Mouse (Mus musculus) stomach, embryonic 16.5 days (tissue): Measurements from ENCODE around the gene Slc25a39. TPM values are rescaled to one million over a fixed set of nuclear protein-coding genes. Genes with fewer than 3 reads are reported as not detected.
A peak's percentile ranks its signal among the peaks of the same experiment; 100 is the strongest.

Source experiments
- ATAC-seq: fragments of 200-750 bp; cut with Nextera tagmentation; 2 replicates; pipeline ENCODE4 v1.8.0; 2017; ENCODE audit warnings: moderate number of reproducible peaks, moderate TSS enrichment; ENCODE audit not compliant: insufficient read depth, low FRiP score
- H3K27ac ChIP-seq: fragments of 300-500 bp; sonication (generic); 2 replicates; pipeline ENCODE4 v1.5.1; 2014; ENCODE audit warnings: low read length
- H3K27me3 ChIP-seq: fragments of 300-500 bp; sonication (generic); 2 replicates; pipeline ENCODE4 v1.6.1; 2014; ENCODE audit warnings: low read length, control low read depth, mixed read lengths; ENCODE audit not compliant: control insufficient read depth, insufficient read depth
- H3K36me3 ChIP-seq: fragments of 300-500 bp; sonication (generic); 2 replicates; pipeline ENCODE4 v1.6.1; 2014; ENCODE audit warnings: low read length; ENCODE audit not compliant: control insufficient read depth, insufficient read depth
- H3K4me1 ChIP-seq: fragments of 300-500 bp; sonication (generic); 2 replicates; pipeline ENCODE4 v1.6.1; 2014; ENCODE audit warnings: low read length, control low read depth, mixed read lengths; ENCODE audit not compliant: control insufficient read depth, insufficient read depth
- H3K4me2 ChIP-seq: fragments of 300-500 bp; sonication (generic); 2 replicates; pipeline ENCODE4 v1.6.1; 2014; ENCODE audit warnings: low read depth, low read length, mixed read lengths
- H3K4me3 ChIP-seq: fragments of 300-500 bp; sonication (generic); replicated peaks from 2 replicates; pipeline ENCODE4 v1.5.1; 2014; ENCODE audit warnings: mild to moderate bottlenecking, low read length
- H3K9ac ChIP-seq: fragments of 300-500 bp; sonication (generic); 2 replicates; pipeline ENCODE4 v1.6.1; 2014; ENCODE audit warnings: low read length
- H3K9me3 ChIP-seq: fragments of 300-500 bp; sonication (generic); replicated peaks from 2 replicates; pipeline ENCODE4 v1.6.1; 2016; ENCODE audit warnings: low read length, control low read depth; ENCODE audit not compliant: control insufficient read depth
- WGBS: fragments of 180-500 bp; shearing (Covaris S2); extraction: QIAGEN DNeasy Blood & Tissue Kit; methylation state at CpG from one replicate; pipeline ENCODE4 v1.1.7; 2014; 5-methylcytosine and 5-hydroxymethylcytosine counted together
- polyA plus RNA-seq: library from polyadenylated mRNA; unstranded; fragments of >200 nt; fragmentation: Nextera tagmentation; extraction: Ambion mirVana; gene quantifications from 2 replicates; pipeline ENCODE4 v1.2.1, GENCODE M21; 2015

Slc25a39 gene
- 239 and 243 TPM in 2 replicates for polyA plus RNA-seq

DNA sequence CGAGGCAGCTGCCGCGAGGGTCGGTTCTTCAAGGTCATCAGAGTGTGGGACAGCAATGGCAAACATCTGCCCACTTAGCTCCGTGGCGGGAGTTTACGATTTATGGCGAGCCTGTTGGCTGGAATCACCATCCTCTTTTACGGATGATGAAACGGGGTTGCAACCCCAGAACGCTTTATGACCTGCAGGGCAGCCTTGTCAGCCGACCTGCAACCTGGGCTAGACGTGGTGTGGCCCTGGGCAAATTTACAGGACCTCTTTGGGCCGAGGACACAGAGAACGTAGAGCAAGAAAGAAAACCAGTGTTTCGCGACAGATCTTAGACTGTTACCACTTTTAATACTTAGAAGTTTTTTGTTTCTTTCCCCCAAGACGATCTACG lies at the start of gene Slc25a39:
Gene Slc25a39, minus strand, starts transcription at position 113 of the 382 bp plus-strand sequence.
- peak within 1 kb of the TSS; percentile 93 for H3K4me3 ChIP-seq
- no peaks in the 10 kb centered on the region for H3K9me3 ChIP-seq
- under 1% methylated on average over 19 of the region's 19 CpGs for WGBS
- H3K9ac ChIP-seq, result peak within 1 kb of the TSS; percentile 90
- H3K4me2 ChIP-seq, result peak within 1 kb of the TSS; percentile 86
- ATAC-seq, result no peak
- H3K27me3 ChIP-seq, result no peaks in the 10 kb centered on the region
- peaks cover 10% of the 10 kb centered on the region for H3K36me3 ChIP-seq
- H3K27ac ChIP-seq, result peak within 1 kb of the TSS; percentile 90
- H3K4me1 ChIP-seq, result peaks cover 29% of the 10 kb centered on the region

DNA sequence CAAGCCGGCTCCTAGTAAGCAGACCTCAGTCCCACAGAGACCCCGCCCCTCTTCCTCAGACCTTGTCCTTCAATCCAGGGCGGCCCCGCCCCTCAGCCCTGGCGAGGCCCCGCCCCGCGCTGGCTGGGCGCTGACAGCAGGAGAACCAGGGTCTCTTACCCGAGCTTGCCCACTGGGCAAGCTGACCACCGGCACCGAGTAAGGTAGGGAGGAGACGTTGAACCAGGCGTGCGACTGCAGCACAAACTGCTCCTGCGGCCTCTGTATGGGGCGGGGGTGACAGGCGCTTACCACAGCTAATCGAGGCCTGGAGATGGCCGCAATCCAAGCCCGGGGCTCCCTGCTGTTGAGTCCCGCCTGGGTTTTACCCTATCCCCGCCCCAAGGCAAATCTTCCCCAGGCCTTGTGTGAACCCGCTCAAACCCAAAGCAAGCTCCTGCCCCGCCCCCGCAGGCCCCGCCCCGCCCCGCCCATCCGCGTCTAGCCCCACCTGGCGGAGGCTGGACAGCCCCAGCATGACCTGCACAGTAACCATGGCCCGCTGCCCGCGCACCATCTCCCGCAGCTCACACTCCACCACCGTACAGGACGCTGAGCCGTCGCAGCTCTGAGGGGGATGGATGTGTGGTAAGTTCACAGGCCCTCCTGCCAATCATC lies 48.1 kb upstream of the Slc25a39 start:
- peak overlapping the region; percentile 84 for H3K27ac ChIP-seq
- ATAC-seq, result peak; percentile 89
- under 1% methylated on average over 37 of the region's 40 CpGs for WGBS

DNA sequence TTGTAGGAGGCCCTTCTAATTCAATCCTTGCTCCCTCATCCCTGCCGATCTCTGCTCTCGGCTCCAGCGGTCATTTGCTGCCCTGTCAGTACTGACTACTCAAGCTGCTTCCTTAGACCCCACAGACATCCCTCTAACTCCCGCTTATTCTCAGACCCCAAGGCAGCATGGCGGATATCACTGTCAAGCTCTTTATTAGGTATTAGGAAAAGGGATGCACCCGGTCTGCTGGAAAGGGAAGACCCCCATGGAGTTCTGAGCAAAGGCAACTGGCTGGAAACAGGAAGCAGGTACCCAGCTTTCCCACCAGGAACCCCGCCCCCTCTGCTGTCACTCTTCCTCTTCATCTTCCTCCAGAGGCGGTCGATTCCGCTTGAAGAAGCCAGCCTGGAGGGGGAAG lies 45.4 kb upstream of the Slc25a39 start:
- no peak overlapping the region for H3K4me2 ChIP-seq
- 30% methylated on average over 10 of the region's 10 CpGs for WGBS
- no peaks in the 10 kb centered on the region for H3K36me3 ChIP-seq
- H3K9ac ChIP-seq, result no peak overlapping the region
- no peak overlapping the region for H3K27ac ChIP-seq
- no peaks in the 10 kb centered on the region for H3K9me3 ChIP-seq
- peaks cover 29% of the 10 kb centered on the region for H3K4me1 ChIP-seq
- no peak for ATAC-seq
- H3K4me3 ChIP-seq, result no peak overlapping the region
- H3K27me3 ChIP-seq, result no peaks in the 10 kb centered on the region

More for the DNA sequence above, 48.1 kb upstream of the Slc25a39 start:
- peak overlapping the region; percentile 62 for H3K4me3 ChIP-seq
- H3K4me1 ChIP-seq, result peaks cover 16% of the 10 kb centered on the region
- peak overlapping the region; percentile 79 for H3K9ac ChIP-seq
- no peaks in the 10 kb centered on the region for H3K36me3 ChIP-seq
- no peaks in the 10 kb centered on the region for H3K27me3 ChIP-seq
- H3K4me2 ChIP-seq, result peak overlapping the region; percentile 98
- H3K9me3 ChIP-seq, result no peaks in the 10 kb centered on the region

GRCm38 (mm10) chr11:102449043-102450008 lies 41.6 kb upstream of the Slc25a39 start:
- Histone ChIP-seq H3K4me2 (no peak overlapping the region), H3K27ac (peak overlapping the region; percentile 77), H3K4me3 (no peak overlapping the region), H3K36me3 (no peaks in the 10 kb centered on the region), H3K27me3 (no peaks in the 10 kb centered on the region), H3K9me3 (no peaks in the 10 kb centered on the region), H3K9ac (peak overlapping the region; percentile 25; the same call in 1 of the 2 replicates), H3K4me1 (peaks cover 38% of the 10 kb centered on the region)
- 43% methylated on average over 17 of the region's 17 CpGs for WGBS
- peak; percentile 23; the same call in 1 of the 2 replicates for ATAC-seq

DNA sequence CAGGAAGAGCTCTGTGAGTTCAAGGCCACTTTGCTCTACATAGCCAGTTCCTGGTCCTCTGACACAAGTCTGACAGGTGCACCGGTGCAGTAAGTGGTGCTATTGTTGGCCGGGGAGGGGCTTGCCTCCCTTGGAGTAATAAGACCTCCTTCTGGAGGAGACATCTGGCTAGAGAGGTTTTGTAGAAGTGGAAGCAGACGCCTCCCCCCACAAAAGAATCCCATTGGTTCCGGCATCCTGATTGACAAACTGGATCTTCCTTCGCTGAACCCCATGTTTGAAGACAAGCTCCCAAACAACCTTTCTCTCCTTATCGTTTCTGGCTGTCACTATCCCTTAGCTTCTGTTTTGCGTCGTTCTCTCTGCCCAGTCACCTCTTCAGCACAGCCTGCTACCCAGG lies 40.6 kb upstream of the Slc25a39 start:
- no peak for ATAC-seq
- WGBS, result 17% methylated on average over 8 of the region's 8 CpGs
- Histone ChIP-seq H3K36me3 (0 out of 2 replicates have a peak, but pooled peaks cover 2% of the 10 kb centered on the region), H3K9ac (no peak overlapping the region), H3K4me2 (no peak overlapping the region), H3K27me3 (no peaks in the 10 kb centered on the region), H3K4me3 (no peak overlapping the region), H3K9me3 (no peaks in the 10 kb centered on the region), H3K4me1 (peaks cover 43% of the 10 kb centered on the region), H3K27ac (peak overlapping the region; percentile 77)

GRCm38 (mm10) chr11:102447497-102447896 lies 39.8 kb upstream of the Slc25a39 start, which contains the start of gene Fam171a2:
TSS of gene Fam171a2 (minus strand) at chr11:102447682.
- peak within 1 kb of the TSS; percentile 69 for H3K4me2 ChIP-seq
- H3K9me3 ChIP-seq, result no peaks in the 10 kb centered on the region
- peak within 1 kb of the TSS; percentile 87 for H3K4me3 ChIP-seq
- 0 out of 2 replicates have a peak, but pooled peaks cover 3% of the 10 kb centered on the region for H3K36me3 ChIP-seq
- peaks cover 43% of the 10 kb centered on the region for H3K4me1 ChIP-seq
- no peaks in the 10 kb centered on the region for H3K27me3 ChIP-seq
- H3K27ac ChIP-seq, result peak within 1 kb of the TSS; percentile 96
- WGBS, result under 1% methylated on average over 39 of the region's 40 CpGs
- ATAC-seq, result peak; percentile 66
- peak within 1 kb of the TSS; percentile 96 for H3K9ac ChIP-seq

GRCm38 (mm10) chr11:102446581-102447461 lies 39.1 kb upstream of the Slc25a39 start:
- peaks cover 3% of the 10 kb centered on the region; the same call in 1 of the 2 replicates for H3K36me3 ChIP-seq
- peak overlapping the region; percentile 69 for H3K4me2 ChIP-seq
- H3K9me3 ChIP-seq, result no peaks in the 10 kb centered on the region
- H3K27me3 ChIP-seq, result no peaks in the 10 kb centered on the region
- H3K27ac ChIP-seq, result peak overlapping the region; percentile 96
- peak; percentile 23 for ATAC-seq
- peak overlapping the region; percentile 96 for H3K9ac ChIP-seq
- WGBS, result under 1% methylated on average over 49 of the region's 49 CpGs
- peak overlapping the region; percentile 87 for H3K4me3 ChIP-seq
- peaks cover 43% of the 10 kb centered on the region for H3K4me1 ChIP-seq

GRCm38 (mm10) chr11:102445891-102446361 lies 38.2 kb upstream of the Slc25a39 start:
- Histone ChIP-seq H3K27ac (peak overlapping the region; percentile 96), H3K4me1 (peaks cover 43% of the 10 kb centered on the region)
- ATAC-seq, result peak; percentile 52; the same call in 1 of the 2 replicates

More at GRCm38 (mm10) chr11:102445891-102446361, 38.2 kb upstream of the Slc25a39 start:
- Histone ChIP-seq H3K9me3 (no peaks in the 10 kb centered on the region), H3K4me2 (peak overlapping the region; percentile 69), H3K27me3 (no peaks in the 10 kb centered on the region), H3K9ac (peak overlapping the region; percentile 96), H3K36me3 (peaks cover 3% of the 10 kb centered on the region; the same call in 1 of the 2 replicates), H3K4me3 (peak overlapping the region; percentile 87)
- 15% methylated on average over 7 of the region's 7 CpGs for WGBS
